Mouse (Mus musculus): ENCODE results near the gene Mapk11. TPM values are rescaled to one million over a fixed set of nuclear protein-coding genes. Genes with fewer than 3 reads are reported as not detected.

Mapk11 gene
- polyA plus RNA-seq, 1 experiment from 2014 or later, result 27.5 TPM

GRCm38 (mm10) chr15:89126622-89127021, 22.8 kb downstream of the Mapk11 start:
- 87% methylated on average over 8 of the region's 8 CpGs for WGBS
- ATAC-seq (ENCODE audit: low FRiP score), result no peak
- Histone ChIP-seq H3K9me3 (replicated peaks) (no peaks in the 10 kb centered on the region), H3K4me3 (replicated peaks) (no peak overlapping the region), H3K9ac (replicated peaks) (no peak overlapping the region), H3K27me3 (replicated peaks) (no peaks in the 10 kb centered on the region), H3K4me1 (peaks cover 42% of the 10 kb centered on the region), H3K4me2 (no peak overlapping the region), H3K27ac (replicated peaks) (no peak overlapping the region), H3K36me3 (peaks cover 3% of the 10 kb centered on the region; the same call in 1 of the 2 replicates)

GRCm38 (mm10) chr15:89125351-89125750, 24.1 kb downstream of the Mapk11 start:
- no peak overlapping the region for H3K4me2 ChIP-seq
- H3K9me3 ChIP-seq (replicated peaks), result no peaks in the 10 kb centered on the region
- H3K36me3 ChIP-seq, result peaks cover 3% of the 10 kb centered on the region; the same call in 1 of the 2 replicates
- H3K9ac ChIP-seq (replicated peaks), result no peak overlapping the region
- no peak for ATAC-seq (ENCODE audit: low FRiP score)
- no peak overlapping the region for H3K27ac ChIP-seq (replicated peaks)
- 97% methylated on average over 9 of the region's 9 CpGs for WGBS
- H3K4me3 ChIP-seq (replicated peaks), result no peak overlapping the region
- H3K27me3 ChIP-seq (replicated peaks), result no peaks in the 10 kb centered on the region
- H3K4me1 ChIP-seq, result peaks cover 54% of the 10 kb centered on the region

GRCm38 (mm10) chr15:89124312-89124711, 25.1 kb downstream of the Mapk11 start:
- no peaks in the 10 kb centered on the region for H3K9me3 ChIP-seq (replicated peaks)
- peaks cover 65% of the 10 kb centered on the region for H3K4me1 ChIP-seq
- H3K9ac ChIP-seq (replicated peaks), result peak overlapping the region; percentile 77; the same call in 1 of the 2 replicates
- H3K27me3 ChIP-seq (replicated peaks), result no peaks in the 10 kb centered on the region
- ATAC-seq (ENCODE audit: low FRiP score), result no peak
- no peak overlapping the region for H3K4me3 ChIP-seq (replicated peaks)
- no peak overlapping the region for H3K4me2 ChIP-seq
- 93% methylated on average over 3 of the region's 3 CpGs for WGBS
- peaks cover 5% of the 10 kb centered on the region for H3K36me3 ChIP-seq
- H3K27ac ChIP-seq (replicated peaks), result 0 out of 2 replicates have a peak overlapping the region, but pooled peaks have one; percentile 88

- peak; percentile 25; the same call in 1 of the 2 replicates for ATAC-seq (ENCODE audit: low FRiP score)
- 22% methylated on average over 11 of the region's 11 CpGs for WGBS
- peaks cover 59% of the 10 kb centered on the region for H3K4me1 ChIP-seq
These were observed 25.8 kb downstream of the Mapk11 start for GRCm38 (mm10) chr15:89123595-89123994.

GRCm38 (mm10) chr15:89122649-89123366, 26.6 kb downstream of the Mapk11 start, which contains the start of gene Tubgcp6:
Gene Tubgcp6 (minus strand): TSS chr15:89123112.
- Histone ChIP-seq H3K36me3 (peaks cover 15% of the 10 kb centered on the region), H3K9ac (replicated peaks) (peak within 1 kb of the TSS; percentile 77), H3K9me3 (replicated peaks) (no peaks in the 10 kb centered on the region), H3K27me3 (replicated peaks) (no peaks in the 10 kb centered on the region), H3K27ac (replicated peaks) (peak within 1 kb of the TSS; percentile 88), H3K4me3 (replicated peaks) (peak within 1 kb of the TSS; percentile 92), H3K4me2 (peak within 1 kb of the TSS; percentile 95), H3K4me1 (peaks cover 53% of the 10 kb centered on the region)
- ATAC-seq (ENCODE audit: low FRiP score), result peak; percentile 82
- WGBS, result under 1% methylated on average over 47 of the region's 47 CpGs

More at GRCm38 (mm10) chr15:89123595-89123994, 25.8 kb downstream of the Mapk11 start:
- Histone ChIP-seq H3K9me3 (replicated peaks) (no peaks in the 10 kb centered on the region), H3K4me3 (replicated peaks) (peak overlapping the region; percentile 92), H3K9ac (replicated peaks) (peak overlapping the region; percentile 77), H3K36me3 (peaks cover 9% of the 10 kb centered on the region), H3K27ac (replicated peaks) (peak overlapping the region; percentile 88), H3K4me2 (peak overlapping the region; percentile 95), H3K27me3 (replicated peaks) (no peaks in the 10 kb centered on the region)

- no peak overlapping the region for H3K27ac ChIP-seq (replicated peaks)
These were observed 31.4 kb downstream of the Mapk11 start for GRCm38 (mm10) chr15:89118007-89118406.

GRCm38 (mm10) chr15:89110147-89110546, 39.3 kb downstream of the Mapk11 start:
- 90% methylated on average over 9 of the region's 9 CpGs for WGBS
- no peak for ATAC-seq (ENCODE audit: low FRiP score)
- peaks cover 89% of the 10 kb centered on the region for H3K36me3 ChIP-seq
- no peaks in the 10 kb centered on the region for H3K4me1 ChIP-seq
- H3K4me3 ChIP-seq (replicated peaks), result no peak overlapping the region
- no peaks in the 10 kb centered on the region for H3K27me3 ChIP-seq (replicated peaks)
- H3K9ac ChIP-seq (replicated peaks), result no peak overlapping the region
- H3K4me2 ChIP-seq, result no peak overlapping the region
- no peak overlapping the region for H3K27ac ChIP-seq (replicated peaks)
- H3K9me3 ChIP-seq (replicated peaks), result no peaks in the 10 kb centered on the region

More at GRCm38 (mm10) chr15:89118007-89118406, 31.4 kb downstream of the Mapk11 start:
- H3K4me2 ChIP-seq, result no peak overlapping the region
- no peak overlapping the region for H3K4me3 ChIP-seq (replicated peaks)
- ATAC-seq (ENCODE audit: low FRiP score), result no peak
- no peak overlapping the region for H3K9ac ChIP-seq (replicated peaks)
- no peaks in the 10 kb centered on the region for H3K9me3 ChIP-seq (replicated peaks)
- no peaks in the 10 kb centered on the region for H3K27me3 ChIP-seq (replicated peaks)
- H3K36me3 ChIP-seq, result peaks cover 48% of the 10 kb centered on the region
- H3K4me1 ChIP-seq, result peaks cover 35% of the 10 kb centered on the region

GRCm38 (mm10) chr15:89106976-89107375, 42.5 kb downstream of the Mapk11 start:
- Histone ChIP-seq H3K9ac (replicated peaks) (no peak overlapping the region), H3K4me3 (replicated peaks) (no peak overlapping the region), H3K9me3 (replicated peaks) (no peaks in the 10 kb centered on the region), H3K4me1 (no peaks in the 10 kb centered on the region), H3K36me3 (peaks cover 98% of the 10 kb centered on the region), H3K27me3 (replicated peaks) (no peaks in the 10 kb centered on the region), H3K27ac (replicated peaks) (no peak overlapping the region), H3K4me2 (no peak overlapping the region)
- ATAC-seq (ENCODE audit: low FRiP score), result no peak
- 96% methylated on average over 1 of the region's 1 CpGs for WGBS

- H3K36me3 ChIP-seq, result peaks cover 99% of the 10 kb centered on the region
- ATAC-seq (ENCODE audit: low FRiP score), result no peak
- WGBS, result 92% methylated on average over 13 of the region's 13 CpGs
- H3K27ac ChIP-seq (replicated peaks), result no peak overlapping the region
- no peaks in the 10 kb centered on the region for H3K27me3 ChIP-seq (replicated peaks)
- no peaks in the 10 kb centered on the region for H3K9me3 ChIP-seq (replicated peaks)
- H3K4me1 ChIP-seq, result no peaks in the 10 kb centered on the region
- H3K4me2 ChIP-seq, result no peak overlapping the region
- no peak overlapping the region for H3K9ac ChIP-seq (replicated peaks)
- H3K4me3 ChIP-seq (replicated peaks), result no peak overlapping the region
These were observed 43.4 kb downstream of the Mapk11 start for GRCm38 (mm10) chr15:89106073-89106472.

GRCm38 (mm10) chr15:89104425-89104824, 45.0 kb downstream of the Mapk11 start:
- no peaks in the 10 kb centered on the region for H3K27me3 ChIP-seq (replicated peaks)
- H3K36me3 ChIP-seq, result peaks cover 99% of the 10 kb centered on the region
- no peak for ATAC-seq (ENCODE audit: low FRiP score)
- no peaks in the 10 kb centered on the region for H3K9me3 ChIP-seq (replicated peaks)
- WGBS, result 96% methylated on average over 8 of the region's 8 CpGs
- H3K4me1 ChIP-seq, result no peaks in the 10 kb centered on the region
- H3K4me3 ChIP-seq (replicated peaks), result no peak overlapping the region
- H3K27ac ChIP-seq (replicated peaks), result no peak overlapping the region
- no peak overlapping the region for H3K4me2 ChIP-seq
- H3K9ac ChIP-seq (replicated peaks), result no peak overlapping the region

- H3K9me3 ChIP-seq (replicated peaks), result no peaks in the 10 kb centered on the region
- H3K27me3 ChIP-seq (replicated peaks), result no peaks in the 10 kb centered on the region
- ATAC-seq (ENCODE audit: low FRiP score), result no peak
- 87% methylated on average over 10 of the region's 10 CpGs for WGBS
- no peaks in the 10 kb centered on the region for H3K4me1 ChIP-seq
- no peak overlapping the region for H3K27ac ChIP-seq (replicated peaks)
- no peak overlapping the region for H3K4me3 ChIP-seq (replicated peaks)
- H3K4me2 ChIP-seq, result no peak overlapping the region
- H3K36me3 ChIP-seq, result peaks cover 99% of the 10 kb centered on the region
- H3K9ac ChIP-seq (replicated peaks), result no peak overlapping the region
These were observed 45.5 kb downstream of the Mapk11 start for GRCm38 (mm10) chr15:89103921-89104320.

GRCm38 (mm10) chr15:89102646-89103045, 46.8 kb downstream of the Mapk11 start:
- no peak overlapping the region for H3K27ac ChIP-seq (replicated peaks)
- no peak overlapping the region for H3K4me2 ChIP-seq
- H3K36me3 ChIP-seq, result peaks cover 99% of the 10 kb centered on the region
- WGBS, result 73% methylated on average over 5 of the region's 5 CpGs
- no peak for ATAC-seq (ENCODE audit: low FRiP score)
- H3K9me3 ChIP-seq (replicated peaks), result no peaks in the 10 kb centered on the region
- no peak overlapping the region for H3K4me3 ChIP-seq (replicated peaks)
- H3K9ac ChIP-seq (replicated peaks), result no peak overlapping the region
- H3K4me1 ChIP-seq, result no peaks in the 10 kb centered on the region
- H3K27me3 ChIP-seq (replicated peaks), result no peaks in the 10 kb centered on the region

All from neural tube, embryonic 15.5 days (tissue).